Mouse (Mus musculus) embryonic facial prominence, embryonic 13.5 days (tissue): ENCODE measurements around the gene Becn1. TPM values are rescaled to one million over a fixed set of nuclear protein-coding genes. Genes with fewer than 3 reads are reported as not detected.
A peak's percentile ranks its signal among the peaks of the same experiment; 100 is the strongest.

Experiments
- ATAC-seq: fragments of 200-750 bp; cut with Nextera tagmentation; 2 replicates; pipeline ENCODE4 v1.8.0; 2017; ENCODE audit warnings: low read depth; ENCODE audit not compliant: insufficient number of reproducible peaks, insufficient read depth, low FRiP score, low TSS enrichment
- H3K27ac ChIP-seq: fragments of 300-500 bp; sonication (generic); 2 replicates; pipeline ENCODE4 v1.5.1; 2015; ENCODE audit warnings: moderate library complexity, mild to moderate bottlenecking, inconsistent platforms
- H3K27me3 ChIP-seq: fragments of 300-500 bp; sonication (generic); 2 replicates; pipeline ENCODE4 v1.6.1; 2015; ENCODE audit warnings: mild to moderate bottlenecking, inconsistent platforms
- H3K36me3 ChIP-seq: fragments of 300-500 bp; sonication (generic); 2 replicates; pipeline ENCODE4 v1.6.1; 2015; ENCODE audit warnings: mild to moderate bottlenecking, inconsistent platforms
- H3K4me1 ChIP-seq: fragments of 300-500 bp; sonication (generic); 2 replicates; pipeline ENCODE4 v1.6.1; 2015; ENCODE audit warnings: inconsistent platforms
- H3K4me2 ChIP-seq: fragments of 300-500 bp; sonication (generic); 2 replicates; pipeline ENCODE4 v1.6.1; 2015; ENCODE audit warnings: moderate library complexity, mild to moderate bottlenecking, inconsistent platforms
- H3K4me3 ChIP-seq: fragments of 300-500 bp; sonication (generic); 2 replicates; pipeline ENCODE4 v1.5.1; 2015; ENCODE audit warnings: mild to moderate bottlenecking, inconsistent platforms
- H3K9ac ChIP-seq: fragments of 300-500 bp; sonication (generic); 2 replicates; pipeline ENCODE4 v1.6.1; 2015; ENCODE audit warnings: mild to moderate bottlenecking, inconsistent platforms
- H3K9me3 ChIP-seq: fragments of 300-500 bp; sonication (generic); 2 replicates; pipeline ENCODE4 v1.6.1; 2016; ENCODE audit warnings: inconsistent platforms
- WGBS: fragments of 180-500 bp; shearing (Covaris S2); methylation state at CpG from one replicate; pipeline ENCODE4 v1.1.7; 2015; ENCODE audit warnings: mixed read lengths; 5-methylcytosine and 5-hydroxymethylcytosine counted together
- polyA plus RNA-seq: library from polyadenylated mRNA; unstranded; fragments of >200 nt; fragmentation: Nextera tagmentation; extraction: Ambion mirVana; gene quantifications from 2 replicates; pipeline ENCODE4 v1.2.1, GENCODE M21; 2015

Becn1 gene
- polyA plus RNA-seq, 1 experiment from 2014 or later = 129 TPM

DNA sequence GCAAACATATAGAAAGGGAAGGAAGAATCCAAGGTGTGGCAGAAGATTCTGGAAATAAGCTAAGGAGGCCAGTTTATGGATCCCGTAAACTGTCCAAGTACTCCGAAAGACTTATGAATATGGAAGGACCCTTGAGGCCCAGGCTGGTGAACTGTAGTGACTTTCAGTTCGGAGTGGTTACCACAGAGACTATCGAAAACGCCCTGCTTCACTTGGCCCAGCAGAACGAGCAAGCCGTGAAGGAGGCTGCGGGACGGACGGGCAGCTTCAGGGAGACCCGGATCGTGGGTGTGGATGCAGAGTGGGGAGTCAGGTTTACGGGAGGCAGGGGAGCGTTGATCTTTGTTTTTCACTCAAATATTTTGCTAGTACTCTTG is 22.9 kb downstream of the Becn1 start:
- H3K9ac ChIP-seq = peak overlapping the region; percentile 84; the same call in 1 of the 2 replicates
- no peaks in the 10 kb centered on the region for H3K9me3 ChIP-seq
- H3K27ac ChIP-seq = no peak overlapping the region
- no peak for ATAC-seq
- peaks cover 12% of the 10 kb centered on the region; the same call in 1 of the 2 replicates for H3K36me3 ChIP-seq
- peak overlapping the region; percentile 89 for H3K4me2 ChIP-seq
- H3K4me3 ChIP-seq = peak overlapping the region; percentile 83
- H3K27me3 ChIP-seq = 0 out of 2 replicates have a peak, but pooled peaks cover 3% of the 10 kb centered on the region
- 64% methylated on average over 14 of the region's 14 CpGs for WGBS
- H3K4me1 ChIP-seq = peaks cover 32% of the 10 kb centered on the region

DNA sequence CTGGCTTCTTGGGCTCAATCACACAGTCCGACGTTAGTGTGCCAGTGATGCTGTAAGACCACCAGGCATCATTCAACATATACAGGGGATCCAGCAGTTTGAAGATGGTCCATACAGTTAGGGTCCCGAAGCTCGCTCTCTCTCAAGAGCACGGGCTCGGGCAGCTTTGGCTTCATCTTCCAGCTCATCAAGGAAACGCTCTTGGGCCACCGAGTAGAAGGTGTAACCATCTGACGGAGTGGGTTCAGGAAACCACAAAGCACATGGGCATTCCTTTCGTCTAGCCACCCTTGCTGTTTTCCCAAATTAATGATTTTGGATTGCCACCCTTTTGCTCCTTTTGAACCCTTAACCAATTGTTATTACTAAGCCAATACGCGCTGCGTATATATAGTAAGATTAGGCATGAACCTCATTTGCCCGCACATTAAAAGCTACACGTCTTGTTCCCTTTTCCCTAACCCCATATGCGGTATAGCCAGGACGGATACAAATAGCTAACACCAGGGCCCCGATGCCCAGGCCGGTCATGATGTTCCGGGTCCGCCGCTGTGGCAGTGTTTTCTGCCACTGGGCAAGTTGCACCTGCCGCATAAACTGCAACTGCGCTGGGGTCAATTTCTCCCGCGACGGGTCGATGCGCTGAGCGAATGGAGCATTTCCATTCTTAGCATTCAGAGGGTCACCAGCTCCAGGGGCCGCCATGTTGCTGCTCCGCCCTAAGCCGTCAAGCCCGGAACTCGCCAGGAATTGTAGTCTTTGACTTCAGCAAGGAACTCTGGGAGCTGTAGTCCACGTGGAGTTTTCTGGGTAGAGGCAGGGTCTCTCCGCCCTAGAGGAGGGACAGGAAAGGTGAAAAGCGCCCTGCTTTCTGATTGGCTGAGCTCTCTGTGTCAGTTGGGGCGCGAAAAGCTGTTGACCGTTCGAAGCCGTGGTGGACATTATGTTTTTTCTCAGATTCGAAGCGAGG is 23.6 kb downstream of the Becn1 start, which contains the start of the genes Cntd1 and Coa3:
Gene Cntd1, plus strand, starts transcription at position 790 of the 970 bp plus-strand sequence.
Gene Coa3, minus strand, starts transcription at position 892 of the 970 bp plus-strand sequence.
- H3K36me3 ChIP-seq = peaks cover 12% of the 10 kb centered on the region; the same call in 1 of the 2 replicates
- 0 out of 2 replicates have a peak, but pooled peaks cover 3% of the 10 kb centered on the region for H3K27me3 ChIP-seq
- ATAC-seq = peak; percentile 95
- peak within 1 kb of the TSS; percentile 84 for H3K9ac ChIP-seq
- H3K27ac ChIP-seq = no peak within 1 kb of the TSS
- peak within 1 kb of the TSS; percentile 89 for H3K4me2 ChIP-seq
- peaks cover 30% of the 10 kb centered on the region for H3K4me1 ChIP-seq
- WGBS = 10% methylated on average over 45 of the region's 45 CpGs
- no peaks in the 10 kb centered on the region for H3K9me3 ChIP-seq
- H3K4me3 ChIP-seq = peak within 1 kb of the TSS; percentile 83

DNA sequence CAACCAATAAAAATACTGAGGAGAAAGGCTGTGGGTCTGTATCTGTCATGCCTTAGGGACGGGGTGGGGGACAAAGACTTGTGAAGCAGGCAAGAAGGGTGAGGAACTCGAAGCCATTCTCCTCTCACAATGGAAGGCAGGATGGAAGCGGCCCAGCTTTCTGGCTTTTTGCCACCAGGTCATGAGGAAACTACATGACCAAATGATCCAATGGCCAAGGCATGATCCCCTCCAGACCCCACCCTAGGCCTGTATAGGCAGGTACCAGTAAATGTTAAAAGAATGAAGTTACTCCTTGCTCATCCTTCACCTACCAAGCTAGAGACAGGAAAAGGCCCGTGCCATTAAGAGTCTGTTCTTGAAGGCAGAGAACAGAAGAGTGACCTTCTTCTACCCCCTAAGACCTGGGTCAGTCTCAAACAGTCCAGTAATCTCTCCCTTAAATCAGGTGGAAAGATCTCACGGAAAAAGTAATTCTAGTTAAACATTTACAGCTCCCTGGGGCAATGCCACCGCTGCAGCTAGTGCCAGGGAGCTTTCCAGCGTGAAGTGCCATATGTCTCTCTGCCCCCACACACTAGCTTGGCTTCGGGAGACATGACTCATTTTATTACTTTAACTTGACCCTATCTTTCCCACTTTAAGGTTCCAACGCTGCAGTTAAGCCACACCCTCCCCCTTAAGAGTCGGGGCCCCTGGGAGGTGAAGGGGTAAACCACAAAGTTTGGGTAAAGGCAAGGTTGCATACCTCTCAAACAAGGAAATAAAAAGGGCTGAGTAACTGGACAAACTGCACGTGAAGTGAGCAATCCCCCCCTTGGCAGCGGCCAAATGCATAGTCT is 24.5 kb downstream of the Becn1 start:
- H3K4me3 ChIP-seq = peak overlapping the region; percentile 83
- no peaks in the 10 kb centered on the region for H3K9me3 ChIP-seq
- H3K27ac ChIP-seq = no peak overlapping the region
- H3K4me1 ChIP-seq = peaks cover 30% of the 10 kb centered on the region
- peak overlapping the region; percentile 89 for H3K4me2 ChIP-seq
- 0 out of 2 replicates have a peak, but pooled peaks cover 3% of the 10 kb centered on the region for H3K27me3 ChIP-seq
- peaks cover 12% of the 10 kb centered on the region; the same call in 1 of the 2 replicates for H3K36me3 ChIP-seq
- peak overlapping the region; percentile 84 for H3K9ac ChIP-seq
- ATAC-seq = no peak
- 70% methylated on average over 12 of the region's 12 CpGs for WGBS

DNA sequence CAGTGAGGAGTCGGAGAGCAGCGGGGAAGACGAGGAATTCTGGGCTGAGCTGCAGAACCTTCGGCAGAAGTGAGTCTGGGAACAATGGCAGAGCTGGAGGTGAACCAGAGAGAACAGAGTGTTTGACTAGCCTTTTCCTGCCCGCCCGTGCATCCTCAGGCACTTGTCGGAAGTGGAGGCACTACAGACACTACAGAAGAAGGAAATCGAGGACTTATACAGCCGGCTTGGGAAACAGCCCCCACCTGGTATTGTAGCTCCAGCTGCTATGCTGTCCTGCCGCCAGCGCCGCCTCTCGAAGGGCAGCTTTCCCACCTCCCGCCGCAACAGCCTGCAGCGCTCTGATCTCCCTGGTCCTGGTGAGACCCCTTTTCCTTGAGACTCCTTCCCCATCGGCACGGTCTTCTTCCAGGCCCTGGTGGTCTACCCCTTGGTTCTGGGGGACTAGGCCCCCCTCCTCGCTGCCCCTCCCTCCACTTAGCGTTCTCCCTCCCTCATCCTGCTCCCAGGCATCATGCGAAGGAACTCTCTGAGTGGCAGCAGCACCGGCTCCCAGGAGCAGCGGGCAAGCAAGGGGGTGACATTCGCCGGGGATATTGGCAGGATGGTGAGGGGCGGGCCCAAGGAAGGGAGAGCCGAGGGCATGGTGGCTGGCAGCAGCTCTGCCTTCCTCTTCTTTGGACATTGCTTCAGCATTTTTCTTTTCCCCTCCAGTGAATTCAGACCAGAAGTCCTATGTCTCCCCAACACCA is 25.6 kb downstream of the Becn1 start:
- H3K4me3 ChIP-seq = peak overlapping the region; percentile 16; the same call in 1 of the 2 replicates
- ATAC-seq = no peak

DNA sequence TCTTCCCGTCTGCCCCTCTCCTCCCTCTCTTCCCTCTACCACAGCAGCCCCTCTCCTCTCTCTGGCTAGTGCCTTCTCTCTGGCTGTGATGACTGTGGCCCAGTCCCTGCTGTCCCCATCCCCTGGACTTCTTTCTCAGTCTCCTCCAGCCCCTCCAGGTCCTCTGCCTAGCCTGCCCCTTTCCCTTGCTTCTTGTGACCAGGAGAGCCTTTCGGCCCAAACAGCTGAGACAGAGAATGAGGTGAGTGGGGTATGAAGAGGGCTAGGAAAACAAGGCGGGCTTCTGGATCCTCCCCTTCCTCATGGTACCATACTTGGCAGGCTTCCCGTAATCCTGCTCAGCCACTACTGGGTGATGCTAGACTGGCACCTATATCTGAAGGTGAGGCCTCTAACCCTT is 26.8 kb downstream of the Becn1 start:
- Histone ChIP-seq H3K9ac (no peak overlapping the region), H3K27me3 (0 out of 2 replicates have a peak, but pooled peaks cover 8% of the 10 kb centered on the region), H3K4me2 (no peak overlapping the region), H3K9me3 (no peaks in the 10 kb centered on the region), H3K27ac (no peak overlapping the region), H3K4me1 (peaks cover 30% of the 10 kb centered on the region), H3K4me3 (no peak overlapping the region), H3K36me3 (peaks cover 12% of the 10 kb centered on the region; the same call in 1 of the 2 replicates)
- ATAC-seq = no peak
- 77% methylated on average over 4 of the region's 4 CpGs for WGBS

More for the DNA sequence above, 25.6 kb downstream of the Becn1 start:
- 0 out of 2 replicates have a peak, but pooled peaks cover 3% of the 10 kb centered on the region for H3K27me3 ChIP-seq
- no peak overlapping the region for H3K27ac ChIP-seq
- peak overlapping the region; percentile 36; the same call in 1 of the 2 replicates for H3K9ac ChIP-seq
- 30% methylated on average over 27 of the region's 27 CpGs for WGBS
- H3K4me1 ChIP-seq = peaks cover 30% of the 10 kb centered on the region
- peaks cover 12% of the 10 kb centered on the region; the same call in 1 of the 2 replicates for H3K36me3 ChIP-seq
- H3K9me3 ChIP-seq = no peaks in the 10 kb centered on the region
- H3K4me2 ChIP-seq = peak overlapping the region; percentile 20

DNA sequence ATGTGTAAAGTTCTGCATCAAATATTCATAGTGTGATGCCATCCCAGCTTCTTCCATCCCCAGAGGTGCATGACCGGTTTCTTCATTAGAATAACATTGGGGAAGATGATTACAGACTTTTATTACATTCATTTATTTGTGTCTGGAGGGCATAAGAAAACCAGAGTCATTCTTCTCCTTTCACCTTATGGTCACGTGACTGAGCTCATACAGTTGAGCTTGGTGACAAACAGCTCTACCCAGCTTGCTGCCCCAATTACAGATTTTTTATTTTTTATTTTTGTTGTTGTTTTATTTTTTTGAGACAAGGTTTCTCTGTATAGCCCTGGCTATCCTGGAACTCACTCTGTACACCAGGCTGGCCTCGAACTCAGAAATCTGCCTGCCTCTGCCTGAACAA is 29.6 kb downstream of the Becn1 start:
- no peak overlapping the region for H3K27ac ChIP-seq
- WGBS = 86% methylated on average over 3 of the region's 3 CpGs

DNA sequence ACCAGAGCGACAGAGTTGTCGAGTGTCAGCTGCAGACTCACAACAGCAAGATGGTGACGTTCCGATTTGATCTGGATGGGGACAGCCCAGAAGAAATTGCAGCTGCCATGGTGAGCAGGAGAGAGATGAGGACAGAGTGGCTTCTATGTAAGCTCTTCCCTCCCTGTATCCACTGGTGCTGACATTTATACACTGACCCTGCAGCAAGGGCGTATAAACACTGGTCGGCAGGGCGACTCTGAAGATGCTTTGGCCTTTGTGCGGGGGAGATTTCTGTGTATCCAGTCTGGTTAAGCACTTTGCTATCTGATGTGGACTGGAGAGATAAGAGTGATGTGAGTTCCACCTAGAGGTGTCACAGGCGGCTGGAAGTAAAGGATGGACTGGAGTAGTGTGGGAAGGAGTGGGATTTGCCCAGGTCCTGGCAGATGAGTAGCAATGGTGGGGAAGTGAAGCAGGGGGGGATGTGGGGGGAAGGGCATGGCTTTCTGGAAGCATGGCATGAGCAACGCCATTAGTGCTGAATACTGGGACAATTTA is 32.4 kb downstream of the Becn1 start:
- Histone ChIP-seq H3K4me2 (no peak overlapping the region), H3K27me3 (peaks cover 44% of the 10 kb centered on the region), H3K9me3 (no peaks in the 10 kb centered on the region), H3K4me1 (peaks cover 9% of the 10 kb centered on the region), H3K4me3 (no peak overlapping the region), H3K27ac (no peak overlapping the region), H3K36me3 (no peaks in the 10 kb centered on the region), H3K9ac (no peak overlapping the region)
- 31% methylated on average over 10 of the region's 10 CpGs for WGBS
- ATAC-seq = no peak

More for the DNA sequence above, 29.6 kb downstream of the Becn1 start:
- Histone ChIP-seq H3K4me2 (no peak overlapping the region), H3K9me3 (no peaks in the 10 kb centered on the region), H3K27me3 (peaks cover 21% of the 10 kb centered on the region), H3K4me1 (peaks cover 16% of the 10 kb centered on the region), H3K9ac (no peak overlapping the region), H3K36me3 (peaks cover 12% of the 10 kb centered on the region; the same call in 1 of the 2 replicates), H3K4me3 (no peak overlapping the region)
- ATAC-seq = no peak

DNA sequence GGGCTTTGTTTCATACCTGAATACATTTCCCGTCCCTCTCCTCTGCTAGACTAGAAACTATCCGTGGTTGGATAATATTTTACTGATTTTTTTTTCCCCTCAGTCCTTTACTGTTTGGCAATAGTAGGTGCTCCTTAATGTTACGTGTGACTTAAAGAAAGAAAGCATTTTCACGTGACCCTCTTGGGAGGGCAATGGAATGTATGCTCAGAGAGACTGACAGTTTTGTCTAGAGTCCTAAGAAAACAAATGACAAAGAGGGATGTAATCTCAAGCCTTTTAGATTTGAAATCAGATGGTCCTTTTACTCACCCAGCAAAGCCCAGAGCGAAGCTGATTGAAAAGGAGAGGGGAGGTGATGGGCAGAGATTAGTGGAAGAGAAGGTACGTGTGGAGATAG is 36.2 kb downstream of the Becn1 start:
- peak overlapping the region; percentile 43; the same call in 1 of the 2 replicates for H3K4me3 ChIP-seq
- peak overlapping the region; percentile 61 for H3K4me2 ChIP-seq
- no peak overlapping the region for H3K9ac ChIP-seq

DNA sequence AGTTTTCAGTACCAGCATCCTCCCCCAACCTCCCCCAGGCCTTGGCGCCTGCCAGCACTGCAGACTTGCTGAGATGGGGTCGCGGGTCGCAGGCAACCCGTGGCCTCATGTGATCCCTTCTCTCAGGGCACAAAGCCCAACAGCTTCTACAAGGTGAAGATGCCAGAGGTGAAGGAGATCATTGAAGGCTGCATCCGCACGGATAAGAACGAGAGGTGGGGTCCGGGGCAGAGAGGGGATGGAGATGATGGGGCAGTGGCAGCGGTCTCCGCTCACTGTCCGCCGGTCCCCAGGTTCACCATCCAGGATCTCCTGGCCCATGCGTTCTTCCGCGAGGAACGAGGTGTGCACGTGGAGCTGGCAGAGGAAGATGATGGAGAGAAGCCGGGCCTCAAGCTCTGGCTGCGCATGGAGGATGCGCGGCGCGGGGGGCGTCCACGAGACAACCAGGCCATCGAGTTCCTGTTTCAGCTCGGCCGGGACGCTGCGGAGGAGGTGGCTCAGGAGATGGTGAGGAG is 37.1 kb downstream of the Becn1 start:
- ATAC-seq = no peak
- no peak overlapping the region for H3K27ac ChIP-seq
- H3K27me3 ChIP-seq = peaks cover 73% of the 10 kb centered on the region

More for the DNA sequence above, 36.2 kb downstream of the Becn1 start:
- Histone ChIP-seq H3K9me3 (no peaks in the 10 kb centered on the region), H3K27ac (no peak overlapping the region), H3K4me1 (peaks cover 35% of the 10 kb centered on the region), H3K27me3 (peaks cover 77% of the 10 kb centered on the region), H3K36me3 (no peaks in the 10 kb centered on the region)
- WGBS = 23% methylated on average over 6 of the region's 6 CpGs
- no peak for ATAC-seq

DNA sequence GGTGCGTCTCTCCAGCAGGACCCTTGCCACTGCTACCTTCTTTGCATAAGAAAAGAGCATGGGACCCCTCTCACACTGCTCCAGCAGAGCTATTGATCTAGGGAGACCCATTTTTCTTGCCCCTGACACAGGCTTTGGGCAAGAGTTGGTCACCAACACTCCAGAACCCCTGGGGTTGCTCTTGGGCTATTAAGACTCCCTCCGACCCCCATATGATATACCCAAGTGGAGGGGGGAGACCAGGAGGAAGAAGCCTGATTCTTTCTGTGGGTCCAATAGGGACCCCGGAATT is 38.2 kb downstream of the Becn1 start:
- Histone ChIP-seq H3K36me3 (peaks cover under 1% of the 10 kb centered on the region; the same call in 1 of the 2 replicates), H3K4me2 (peak overlapping the region; percentile 24; the same call in 1 of the 2 replicates), H3K4me1 (peaks cover 53% of the 10 kb centered on the region), H3K9me3 (no peaks in the 10 kb centered on the region), H3K4me3 (no peak overlapping the region), H3K9ac (no peak overlapping the region), H3K27ac (no peak overlapping the region), H3K27me3 (peaks cover 72% of the 10 kb centered on the region)
- ATAC-seq = no peak
- 13% methylated on average over 3 of the region's 3 CpGs for WGBS

More for the DNA sequence above, 37.1 kb downstream of the Becn1 start:
- whole genome bisulfite sequencing = 2% methylated on average over 31 of the region's 31 CpGs
- H3K4me1 ChIP-seq = peaks cover 42% of the 10 kb centered on the region
- H3K4me3 ChIP-seq = peak overlapping the region; percentile 43
- peak overlapping the region; percentile 67 for H3K9ac ChIP-seq
- no peaks in the 10 kb centered on the region for H3K9me3 ChIP-seq
- no peaks in the 10 kb centered on the region for H3K36me3 ChIP-seq
- H3K4me2 ChIP-seq = peak overlapping the region; percentile 61
